Mouse (Mus musculus): ENCODE data around the gene Klf2. TPM values are rescaled to one million over a fixed set of nuclear protein-coding genes. Genes with fewer than 3 reads are reported as not detected.

Gene Klf2
- total RNA-seq, 2 experiments from 2014 or later, result 19.1 to 24.1 TPM

- DNase-seq, result no peak
- intact Hi-C loops (cut with DNase I; ENCODE audit: low total_unique reads), result no loop called here
Measured at GRCm38 (mm10) chr8:72301497-72301896, 17.3 kb upstream of the Klf2 start.

GRCm38 (mm10) chr8:72302986-72303612, 15.7 kb upstream of the Klf2 start:
- no peak for DNase-seq
- intact Hi-C loops (cut with DNase I; ENCODE audit: low total_unique reads), result no loop called here

GRCm38 (mm10) chr8:72303633-72304032, 15.2 kb upstream of the Klf2 start:
- DNase-seq, result peak; percentile 76
- intact Hi-C loops (cut with DNase I; ENCODE audit: low total_unique reads), result no loop called here

- intact Hi-C loops (cut with DNase I; ENCODE audit: low total_unique reads), result no loop called here
Measured at GRCm38 (mm10) chr8:72305210-72305905, 13.5 kb upstream of the Klf2 start, which contains the start of gene Gm10282. Gene Gm10282, minus strand, starts transcription at chr8:72305260.

GRCm38 (mm10) chr8:72306913-72307312, 11.9 kb upstream of the Klf2 start:
- DNase-seq, result no peak
- intact Hi-C loops (cut with DNase I; ENCODE audit: low total_unique reads), result no loop called here

More at GRCm38 (mm10) chr8:72305210-72305905, 13.5 kb upstream of the Klf2 start, which contains the start of gene Gm10282:
- no peak for DNase-seq

- DNase-seq, result peak; percentile 44
- intact Hi-C loops (cut with DNase I; ENCODE audit: low total_unique reads), result no loop called here
Measured at GRCm38 (mm10) chr8:72308276-72308675, 10.6 kb upstream of the Klf2 start.

GRCm38 (mm10) chr8:72310849-72311506, 7.9 kb upstream of the Klf2 start:
- DNase-seq, result peak; percentile 42
- intact Hi-C loops (cut with DNase I; ENCODE audit: low total_unique reads), result no loop called here

- DNase-seq, result no peak
Measured at GRCm38 (mm10) chr8:72312926-72313518, 5.8 kb upstream of the Klf2 start.

GRCm38 (mm10) chr8:72316053-72316695, 2.7 kb upstream of the Klf2 start:
- no peak for DNase-seq
- intact Hi-C loops (cut with DNase I; ENCODE audit: low total_unique reads), result no loop called here

More at GRCm38 (mm10) chr8:72312926-72313518, 5.8 kb upstream of the Klf2 start:
- intact Hi-C loops (cut with DNase I; ENCODE audit: low total_unique reads), result no loop called here

GRCm38 (mm10) chr8:72317741-72318301, 1.0 kb upstream of the Klf2 start:
- DNase-seq, result no peak
- intact Hi-C loops (cut with DNase I; ENCODE audit: low total_unique reads), result no loop called here

GRCm38 (mm10) chr8:72319397-72319796, 564 bp downstream of the Klf2 start:
- DNase-seq, result peak; percentile 41
- intact Hi-C loops (cut with DNase I; ENCODE audit: low total_unique reads), result no loop called here

GRCm38 (mm10) chr8:72319921-72320802, 1.3 kb downstream of the Klf2 start:
- intact Hi-C loops (cut with DNase I; ENCODE audit: low total_unique reads), result no loop called here
- DNase-seq, result no peak

- intact Hi-C loops (cut with DNase I; ENCODE audit: low total_unique reads), result no loop called here
- DNase-seq, result no peak
Measured at GRCm38 (mm10) chr8:72320803-72321583, 2.2 kb downstream of the Klf2 start.

- no peak for DNase-seq
- intact Hi-C loops (cut with DNase I; ENCODE audit: low total_unique reads), result no loop called here
Measured at GRCm38 (mm10) chr8:72321635-72322441, 3.0 kb downstream of the Klf2 start.

- DNase-seq, result no peak
- intact Hi-C loops (cut with DNase I; ENCODE audit: low total_unique reads), result no loop called here
Measured at GRCm38 (mm10) chr8:72322471-72322889, 3.6 kb downstream of the Klf2 start.

- intact Hi-C loops (cut with DNase I; ENCODE audit: low total_unique reads), result no loop called here
- DNase-seq, result no peak
Measured at GRCm38 (mm10) chr8:72323131-72323725, 4.4 kb downstream of the Klf2 start.
